Mouse (Mus musculus): Measurements from ENCODE around the gene Mapk12.

Gene Mapk12

DNA sequence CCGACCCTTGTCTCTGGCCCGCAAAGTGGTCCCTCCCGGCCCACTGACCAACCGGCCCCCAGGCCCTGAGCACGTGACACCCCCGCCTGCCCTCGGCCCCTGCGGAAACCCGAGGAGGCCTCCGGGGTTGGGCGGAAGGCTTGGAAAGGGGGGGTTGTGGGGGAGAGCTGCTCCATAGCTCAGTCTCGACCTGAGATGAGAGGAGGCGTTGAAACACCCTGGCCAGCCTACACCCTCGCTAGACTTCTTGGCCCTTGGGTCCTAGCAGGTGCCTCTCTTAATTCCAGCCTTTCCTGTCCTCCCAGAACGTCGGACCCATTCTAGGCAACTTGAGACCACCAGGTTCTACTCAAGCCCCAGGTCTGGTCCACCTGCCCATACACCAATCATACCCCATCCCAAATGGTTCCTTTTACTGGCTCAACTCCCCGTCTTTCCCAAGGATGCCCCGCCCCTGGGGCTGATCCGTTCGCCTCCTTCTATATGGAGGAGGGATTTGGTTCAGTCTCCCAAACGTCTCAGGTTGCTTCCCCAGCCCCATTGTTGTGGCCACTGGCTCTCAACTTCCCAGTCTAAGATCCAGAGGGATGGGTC is at the start of gene Mapk12:
Gene Mapk12 (minus strand): TSS at position 45 of the 594 bp plus-strand sequence.
- DNase-seq (ENCODE audit: low spot score in 2 of 2), result no peak

- DNase-seq (ENCODE audit: low spot score in 2 of 2), result no peak
Observed at GRCm38 (mm10) chr15:89184937-89185227, 44.4 kb upstream of the Mapk12 start.

DNA sequence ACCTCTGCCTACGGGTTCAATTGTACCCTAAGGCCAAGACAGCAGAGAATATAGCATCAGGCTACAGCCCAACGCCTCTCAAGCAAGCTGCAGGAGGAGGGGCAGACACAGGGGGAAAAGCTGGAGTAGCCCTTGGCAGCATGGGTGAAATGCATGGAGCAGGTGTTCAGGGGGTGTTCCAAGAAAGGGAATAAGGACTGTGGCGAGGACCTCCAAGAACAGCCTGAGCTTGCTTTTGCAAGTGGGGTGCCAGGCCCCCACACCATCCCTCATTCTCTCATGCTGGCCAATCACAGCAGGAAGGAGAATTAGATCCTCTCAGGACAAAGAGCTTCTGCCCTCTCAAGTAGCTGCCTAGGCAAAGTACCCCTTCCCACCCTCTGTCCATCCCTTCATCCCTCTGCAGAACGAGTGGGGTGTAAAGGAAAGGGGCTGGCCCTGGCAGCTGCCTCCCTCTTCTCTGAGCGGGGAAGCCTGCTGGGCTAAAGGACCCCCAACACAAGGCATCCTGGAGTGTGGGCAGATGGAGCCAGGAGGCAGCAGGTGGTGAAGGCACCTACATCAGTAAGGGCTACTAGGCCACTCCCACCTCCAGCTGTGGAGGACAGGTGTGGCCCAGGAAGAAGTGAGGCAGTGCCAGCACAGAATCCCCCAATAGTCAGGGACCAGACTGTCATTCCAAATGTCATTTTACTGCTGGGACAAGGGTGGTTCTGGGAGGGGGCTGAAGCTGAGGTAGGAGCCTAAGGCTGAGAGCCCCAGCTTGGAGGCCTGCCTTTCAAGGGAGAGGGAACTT is 43.8 kb upstream of the Mapk12 start:
- peak in 1 of 2 experiments; percentile 11 for DNase-seq (ENCODE audit: low spot score in 2 of 2)

DNA sequence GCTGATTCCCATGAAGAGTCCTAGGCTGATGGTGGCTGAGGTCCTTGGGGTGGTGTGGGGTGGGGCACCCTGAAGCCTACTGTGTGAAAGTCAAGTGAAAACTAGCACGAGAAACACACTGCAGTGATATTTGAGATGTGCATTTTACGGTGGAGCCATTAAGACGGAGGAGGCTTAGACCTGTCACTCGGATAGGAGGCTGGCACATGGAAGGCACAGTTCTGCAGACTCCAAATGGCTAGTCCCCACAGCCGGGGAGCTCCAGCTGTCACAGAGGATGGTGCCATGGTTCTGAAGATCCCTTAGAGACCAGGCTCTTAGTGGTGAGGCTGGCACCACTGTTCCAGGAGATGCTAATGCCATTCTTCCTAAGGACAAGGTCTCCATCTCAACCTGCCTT is 42.3 kb upstream of the Mapk12 start:
- peak in 1 of 2 experiments; percentile 14 for DNase-seq (ENCODE audit: low spot score in 2 of 2)

DNA sequence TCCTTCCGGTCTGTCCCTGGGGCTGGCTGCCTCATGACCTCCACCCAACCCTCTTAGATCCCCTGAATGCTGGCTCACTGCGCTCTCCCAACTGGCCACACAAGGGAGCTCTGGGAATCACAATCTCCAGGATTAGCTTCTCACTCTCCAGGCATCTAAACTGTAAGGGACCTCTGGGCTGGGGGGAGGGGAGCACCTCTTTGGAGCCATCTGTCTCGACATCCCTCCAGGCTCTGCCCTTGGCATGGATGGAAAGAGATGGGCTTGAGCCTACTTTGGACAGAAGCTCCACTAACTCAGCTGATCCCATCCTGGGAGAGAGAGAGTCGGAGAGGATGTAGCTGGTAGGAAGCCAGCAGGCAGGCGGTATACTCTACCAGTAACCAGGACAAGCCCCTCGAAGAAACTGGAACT is 41.8 kb upstream of the Mapk12 start:
- DNase-seq (ENCODE audit: low spot score in 2 of 2), result peak in 1 of 2 experiments; percentile 51

- DNase-seq (ENCODE audit: low spot score in 2 of 2), result peak in 1 of 2 experiments; percentile 14
Observed at GRCm38 (mm10) chr15:89181561-89182270, 41.2 kb upstream of the Mapk12 start.

GRCm38 (mm10) chr15:89180571-89181229 is 40.2 kb upstream of the Mapk12 start, which contains the start of gene Plxnb2:
Gene Plxnb2 (minus strand): TSS chr15:89180788.
- DNase-seq (ENCODE audit: low spot score in 2 of 2), result peak; percentile 80 to 82

DNA sequence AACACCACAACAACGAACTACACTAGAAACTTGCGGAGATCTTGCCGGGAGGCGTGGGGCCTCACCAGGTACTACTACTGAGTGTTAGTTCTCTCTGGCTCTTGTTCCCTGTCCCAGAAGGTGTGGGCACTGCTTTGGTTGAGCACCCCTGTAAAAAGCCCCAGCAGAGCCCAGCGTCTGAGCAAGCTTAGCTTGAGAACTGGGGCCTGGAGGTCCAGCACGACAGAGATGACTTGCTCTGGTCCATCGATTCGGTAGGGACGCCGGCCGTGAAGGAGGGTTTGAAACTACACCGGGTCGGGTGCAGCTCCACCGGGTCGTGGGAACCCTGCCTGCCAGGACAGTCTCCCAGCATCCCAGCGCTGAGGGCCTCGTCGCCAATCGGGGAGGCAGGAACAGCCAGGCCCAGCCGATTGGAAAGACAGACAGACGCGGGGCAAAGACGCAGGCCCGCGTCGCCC is 39.6 kb upstream of the Mapk12 start:
- DNase-seq (ENCODE audit: low spot score in 2 of 2), result no peak

DNA sequence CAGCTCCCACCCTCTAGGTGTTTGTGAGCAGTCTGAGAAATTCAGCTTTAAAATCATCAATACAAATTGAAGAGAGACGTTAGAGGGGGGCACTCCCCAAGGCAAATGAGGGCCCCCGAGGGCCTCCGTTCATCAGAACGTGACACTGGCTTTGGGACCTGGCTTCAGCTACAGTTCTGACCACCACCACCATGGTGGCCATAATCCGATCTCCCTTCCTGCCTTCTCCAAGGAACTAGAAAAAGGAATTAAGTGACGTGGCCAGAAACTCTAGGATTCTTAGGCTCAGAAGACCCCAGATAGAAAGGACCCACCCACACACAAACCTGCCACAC is 39.1 kb upstream of the Mapk12 start:
- no peak for DNase-seq (ENCODE audit: low spot score in 2 of 2)

- DNase-seq (ENCODE audit: low spot score in 2 of 2), result peak; percentile 49 to 67
Observed at GRCm38 (mm10) chr15:89178954-89179629, 38.6 kb upstream of the Mapk12 start.

DNA sequence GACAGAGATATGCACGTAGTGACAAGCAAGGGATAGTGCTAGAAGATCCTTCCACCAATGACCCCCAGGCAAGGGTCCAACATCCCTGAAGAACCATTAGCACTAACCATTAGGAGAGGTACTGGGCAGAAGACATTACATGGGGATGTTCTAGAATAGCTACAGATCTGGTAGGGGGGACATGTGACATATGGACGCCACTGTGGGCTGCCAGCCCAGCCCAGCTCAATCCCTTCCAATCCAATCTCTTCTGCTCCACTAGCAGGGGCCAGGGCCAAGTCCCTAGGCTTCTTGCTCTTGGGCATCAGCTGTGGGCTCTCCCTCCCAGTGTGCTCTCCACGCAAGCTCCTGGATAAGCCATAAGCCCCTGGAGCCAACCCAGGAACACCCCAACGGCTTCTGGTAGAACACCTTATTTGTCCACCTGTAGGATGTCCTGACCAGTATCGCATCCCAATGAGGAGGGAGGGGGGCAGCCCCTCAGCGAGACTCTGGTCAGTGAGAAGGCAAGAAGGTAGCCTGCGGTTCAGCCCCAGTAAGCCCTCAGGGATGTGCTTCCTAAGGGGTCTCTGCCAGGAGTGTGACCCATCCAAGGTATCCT is 37.9 kb upstream of the Mapk12 start:
- no peak for DNase-seq (ENCODE audit: low spot score in 2 of 2)

DNA sequence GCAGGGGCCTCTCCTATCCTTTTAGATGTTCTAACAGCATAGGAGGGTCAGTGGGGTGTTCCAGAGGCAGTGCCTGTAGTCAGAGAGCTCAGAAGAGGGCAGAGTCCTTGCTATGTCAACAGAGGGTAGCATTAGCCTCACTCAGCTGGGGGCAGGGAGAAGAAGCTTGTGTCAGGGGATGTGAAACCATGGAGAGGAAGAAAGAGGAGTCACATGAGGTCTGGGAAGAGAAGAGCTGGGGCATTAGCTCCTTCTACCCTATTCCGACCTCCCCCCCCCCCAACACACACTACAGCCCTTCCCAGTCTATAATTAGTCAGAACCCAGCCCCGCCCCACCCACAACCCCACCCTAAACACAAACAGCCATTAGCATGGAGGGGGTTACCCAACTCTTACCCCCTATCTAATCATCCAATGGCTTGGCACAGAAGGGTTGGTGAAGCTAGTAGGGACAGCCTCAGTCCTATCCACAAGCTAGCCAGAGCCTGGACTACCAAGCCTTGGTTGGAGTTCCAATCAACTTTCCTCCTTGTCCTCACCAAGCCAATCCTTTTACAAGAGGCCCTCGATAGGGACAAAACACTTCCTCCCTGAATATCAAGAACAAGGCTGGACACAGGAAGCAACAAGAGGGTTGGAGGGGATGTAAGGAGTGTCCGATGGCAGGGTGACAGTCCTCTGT is 37.2 kb upstream of the Mapk12 start:
- DNase-seq (ENCODE audit: low spot score in 2 of 2), result no peak

DNA sequence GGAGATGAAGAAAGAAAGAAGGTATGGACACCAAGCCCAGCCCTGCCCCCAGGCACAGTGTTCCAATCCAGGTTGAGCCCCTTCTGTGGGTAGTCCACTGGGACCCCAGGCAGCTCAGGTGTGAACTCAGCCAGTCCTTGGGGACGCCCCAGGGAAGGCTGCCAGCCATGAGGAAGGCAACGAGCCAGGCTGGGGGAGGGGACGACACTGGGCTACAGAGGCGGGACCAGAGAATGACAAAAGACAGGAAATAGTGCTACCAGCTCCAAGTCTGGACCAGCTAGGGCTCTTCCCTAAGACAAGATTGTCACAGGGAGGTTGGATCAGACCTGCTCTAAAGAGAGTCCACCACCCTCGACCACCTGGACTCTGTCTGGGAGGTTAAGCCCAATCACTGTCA is 36.6 kb upstream of the Mapk12 start:
- peak in 1 of 2 experiments; percentile 70 for DNase-seq (ENCODE audit: low spot score in 2 of 2)

DNA sequence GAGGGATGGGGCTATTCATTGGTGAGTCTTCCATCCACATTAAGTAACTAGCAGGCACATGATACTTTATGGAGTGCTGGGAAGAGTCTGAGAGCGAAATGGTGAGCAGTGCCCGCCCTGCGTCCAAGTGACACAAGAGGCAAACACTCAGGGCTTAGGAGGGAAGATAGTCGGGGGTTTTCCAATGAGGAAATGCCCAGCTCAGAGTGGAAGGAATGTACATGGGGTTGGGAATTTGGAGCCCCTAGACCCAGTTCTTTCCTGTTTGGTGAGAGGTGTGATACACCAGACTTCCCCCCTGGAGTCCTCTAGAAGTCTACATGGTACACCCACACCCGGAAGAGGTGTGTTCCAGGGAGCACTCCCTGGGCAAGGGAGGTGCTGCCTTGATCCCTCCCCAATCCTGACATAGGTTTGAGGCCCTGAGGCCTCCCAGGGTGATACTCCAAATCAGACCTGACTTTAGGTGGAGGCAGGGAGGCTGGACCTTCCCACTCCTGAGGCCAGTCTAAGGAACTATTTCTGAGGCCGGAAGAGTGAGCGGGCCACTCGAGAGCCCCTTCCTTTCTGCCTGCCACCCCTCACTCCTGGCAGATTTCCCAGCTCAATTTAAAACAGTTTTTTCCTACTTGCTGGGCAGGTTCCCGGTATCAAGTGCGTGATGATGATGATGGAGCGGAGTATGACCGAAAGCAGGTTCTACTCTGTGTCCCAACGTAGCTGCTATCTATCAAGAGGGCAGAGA is 35.1 kb upstream of the Mapk12 start:
- DNase-seq (ENCODE audit: low spot score in 2 of 2), result no peak

- DNase-seq (ENCODE audit: low spot score in 2 of 2), result no peak
Observed at GRCm38 (mm10) chr15:89174889-89175339, 34.4 kb upstream of the Mapk12 start.

GRCm38 (mm10) chr15:89173906-89174214 is 33.4 kb upstream of the Mapk12 start:
- DNase-seq (ENCODE audit: low spot score in 2 of 2), result peak in 1 of 2 experiments; percentile 56

- peak in 1 of 2 experiments; percentile 63 for DNase-seq (ENCODE audit: low spot score in 2 of 2)
Observed at GRCm38 (mm10) chr15:89173024-89173905, 32.8 kb upstream of the Mapk12 start.

- DNase-seq (ENCODE audit: low spot score in 2 of 2), result no peak
Observed at GRCm38 (mm10) chr15:89172276-89172935, 31.9 kb upstream of the Mapk12 start.
